Mouse (Mus musculus): ENCODE measurements around the gene Lysmd4. TPM values are rescaled to one million over a fixed set of nuclear protein-coding genes. Genes with fewer than 3 reads are reported as not detected.

The Lysmd4 gene
- polyA plus RNA-seq, 1 experiment: 2.0 TPM

GRCm38 (mm10) chr7:67225943-67226625, 3.7 kb downstream of the Lysmd4 start:
- TF ChIP-seq GATA1 (IDR thresholded peaks at IDR 0.05; ENCODE audit: low read length): no peak

GRCm38 (mm10) chr7:67227538-67227937, 5.2 kb downstream of the Lysmd4 start:
- no peak for TF ChIP-seq GATA1 (IDR thresholded peaks at IDR 0.05; ENCODE audit: low read length)

- TF ChIP-seq GATA1 (IDR thresholded peaks at IDR 0.05; ENCODE audit: low read length): no peak
These were observed 6.0 kb downstream of the Lysmd4 start for GRCm38 (mm10) chr7:67228390-67228789.

GRCm38 (mm10) chr7:67228891-67229602, 6.7 kb downstream of the Lysmd4 start:
- TF ChIP-seq GATA1 (IDR thresholded peaks at IDR 0.05; ENCODE audit: low read length): no peak

GRCm38 (mm10) chr7:67229701-67230100, 7.4 kb downstream of the Lysmd4 start:
- TF ChIP-seq GATA1 (IDR thresholded peaks at IDR 0.05; ENCODE audit: low read length): no peak

- no peak for TF ChIP-seq GATA1 (IDR thresholded peaks at IDR 0.05; ENCODE audit: low read length)
These were observed 7.9 kb downstream of the Lysmd4 start for GRCm38 (mm10) chr7:67230221-67230620.

- no peak for TF ChIP-seq GATA1 (IDR thresholded peaks at IDR 0.05; ENCODE audit: low read length)
These were observed 8.3 kb downstream of the Lysmd4 start for GRCm38 (mm10) chr7:67230640-67231140.

- no peak for TF ChIP-seq GATA1 (IDR thresholded peaks at IDR 0.05; ENCODE audit: low read length)
These were observed 10.2 kb downstream of the Lysmd4 start for GRCm38 (mm10) chr7:67232504-67232903.

GRCm38 (mm10) chr7:67234797-67235196, 12.5 kb downstream of the Lysmd4 start:
- TF ChIP-seq GATA1 (IDR thresholded peaks at IDR 0.05; ENCODE audit: low read length): no peak

- TF ChIP-seq GATA1 (IDR thresholded peaks at IDR 0.05; ENCODE audit: low read length): no peak
These were observed 14.0 kb downstream of the Lysmd4 start for GRCm38 (mm10) chr7:67236351-67236750.

GRCm38 (mm10) chr7:67237752-67238151, 15.4 kb downstream of the Lysmd4 start:
- no peak for TF ChIP-seq GATA1 (IDR thresholded peaks at IDR 0.05; ENCODE audit: low read length)

GRCm38 (mm10) chr7:67241969-67242368, 19.6 kb downstream of the Lysmd4 start:
- no peak for TF ChIP-seq GATA1 (IDR thresholded peaks at IDR 0.05; ENCODE audit: low read length)

GRCm38 (mm10) chr7:67243121-67243893, 21.0 kb downstream of the Lysmd4 start:
- no peak for TF ChIP-seq GATA1 (IDR thresholded peaks at IDR 0.05; ENCODE audit: low read length)

- TF ChIP-seq GATA1 (IDR thresholded peaks at IDR 0.05; ENCODE audit: low read length): no peak
These were observed 21.5 kb downstream of the Lysmd4 start for GRCm38 (mm10) chr7:67243894-67244282.

- no peak for TF ChIP-seq GATA1 (IDR thresholded peaks at IDR 0.05; ENCODE audit: low read length)
These were observed 22.9 kb downstream of the Lysmd4 start for GRCm38 (mm10) chr7:67245255-67245654.

- no peak for TF ChIP-seq GATA1 (IDR thresholded peaks at IDR 0.05; ENCODE audit: low read length)
These were observed 23.7 kb downstream of the Lysmd4 start for GRCm38 (mm10) chr7:67246067-67246466.

All from G1E-ER4 (cell line).